Mouse (Mus musculus): ENCODE measurements around the gene Stxbp5. TPM values are rescaled to one million over a fixed set of nuclear protein-coding genes. Genes with fewer than 3 reads are reported as not detected.

The Stxbp5 gene
- total and polyA plus RNA-seq, 3 experiments, result 12.3 to 82.2 (median 19.6) TPM

- H3K27me3 ChIP-seq (ENCODE audit: control insufficient read depth in 1 of 2, insufficient read depth in 2 of 2, low read length in 2 of 2), result no peaks in the 10 kb centered on the region
- no peak overlapping the region for H3K4me3 ChIP-seq (ENCODE audit: control insufficient read depth in 1 of 2, insufficient read depth in 1 of 2, low read depth in 2 of 2, low read length in 2 of 2)
- no peak overlapping the region for H3K9ac ChIP-seq (ENCODE audit: control insufficient read depth, low read depth, low read length, poor library complexity, severe bottlenecking)
- no peak for TF ChIP-seq SMC3 (IDR thresholded peaks at IDR 0.05; ENCODE audit: low read depth, low read length)
- no peak for TF ChIP-seq MYC (IDR thresholded peaks at IDR 0.05; ENCODE audit: low read depth, low read length)
- no peak for TF ChIP-seq MEF2A (IDR thresholded peaks at IDR 0.05; ENCODE audit: extremely low read depth, insufficient replicate concordance, low read depth, low read length, poor library complexity, severe bottlenecking)
- no peak for TF ChIP-seq GATA1 (IDR thresholded peaks at IDR 0.05; ENCODE audit: low read depth, low read length)
- no peak for TF ChIP-seq NRF1 (IDR thresholded peaks at IDR 0.05; ENCODE audit: insufficient read depth, low read depth, low read length, poor library complexity, severe bottlenecking)
- no peak for TF ChIP-seq CHD2 (IDR thresholded peaks at IDR 0.05; ENCODE audit: low read length)
- TF ChIP-seq EP300 (IDR thresholded peaks at IDR 0.05; ENCODE audit: low read depth in 1 of 2, low read length in 2 of 2), result no peak
- TF ChIP-seq BHLHE40 (IDR thresholded peaks at IDR 0.05; ENCODE audit: borderline replicate concordance, low read depth, low read length), result no peak
- no peak for TF ChIP-seq POLR2AphosphoS2 (IDR thresholded peaks at IDR 0.05; ENCODE audit: low read length)
- no peak for TF ChIP-seq TAL1 (IDR thresholded peaks at IDR 0.05; ENCODE audit: low read length)
- TF ChIP-seq UBTF (IDR thresholded peaks at IDR 0.05; ENCODE audit: borderline replicate concordance, insufficient read depth, low read depth, low read length), result no peak
- no peak for TF ChIP-seq E2F4 (IDR thresholded peaks at IDR 0.05; ENCODE audit: borderline replicate concordance, low read depth, low read length)
- TF ChIP-seq CHD1 (IDR thresholded peaks at IDR 0.05; ENCODE audit: low read depth, low read length), result no peak
- no peak for TF ChIP-seq USF1 (IDR thresholded peaks at IDR 0.05; ENCODE audit: low read depth, low read length)
- TF ChIP-seq SIN3A (IDR thresholded peaks at IDR 0.05; ENCODE audit: low read length), result no peak
- TF ChIP-seq HCFC1 (IDR thresholded peaks at IDR 0.05; ENCODE audit: low read depth, low read length), result no peak
- TF ChIP-seq MAFK (IDR thresholded peaks at IDR 0.05; ENCODE audit: borderline replicate concordance, low read depth, low read length), result no peak
- TF ChIP-seq TBP (IDR thresholded peaks at IDR 0.05; ENCODE audit: low read depth, low read length), result no peak
- TF ChIP-seq ZNF384 (IDR thresholded peaks at IDR 0.05; ENCODE audit: low read depth, low read length), result no peak
- DNase-seq (ENCODE audit: low read depth, low spot score), result no peak
- H3K36me3 ChIP-seq (ENCODE audit: control insufficient read depth in 1 of 2, insufficient read depth in 2 of 2, low read length in 2 of 2), result peaks cover 0 to 1% of the 10 kb centered on the region in 2 experiments; a peak in 2 of 4 replicates
- no peak overlapping the region for H3K27ac ChIP-seq (ENCODE audit: control insufficient read depth, low read depth, low read length)
- H3K9me3 ChIP-seq (replicated peaks; ENCODE audit: insufficient read depth, low read length), result no peaks in the 10 kb centered on the region
- peaks cover 1% of the 10 kb centered on the region; the same call in 1 of the 2 replicates for H3K79me2 ChIP-seq (ENCODE audit: control insufficient read depth, insufficient read depth, low read length, poor library complexity)
- no peaks in the 10 kb centered on the region; a peak in 1 of 4 replicates for H3K4me1 ChIP-seq (ENCODE audit: control insufficient read depth in 1 of 2, insufficient read depth in 2 of 2, low read length in 2 of 2)
Observed at GRCm38 (mm10) chr10:9866793-9867579, 33.9 kb downstream of the Stxbp5 start.

GRCm38 (mm10) chr10:9860022-9860421, 40.9 kb downstream of the Stxbp5 start:
- peaks cover 0 to 1% of the 10 kb centered on the region in 2 experiments; a peak in 2 of 4 replicates for H3K36me3 ChIP-seq (ENCODE audit: control insufficient read depth in 1 of 2, insufficient read depth in 2 of 2, low read length in 2 of 2)
- no peaks in the 10 kb centered on the region for H3K79me2 ChIP-seq (ENCODE audit: control insufficient read depth, insufficient read depth, low read length, poor library complexity)

More at GRCm38 (mm10) chr10:9860022-9860421, 40.9 kb downstream of the Stxbp5 start:
- TF ChIP-seq EP300 (IDR thresholded peaks at IDR 0.05; ENCODE audit: low read depth in 1 of 2, low read length in 2 of 2) (no peak), CTCF (IDR thresholded peaks at IDR 0.05 in 2 of 3, conservative IDR thresholded peaks at IDR 0.05 in 1 of 3; ENCODE audit: control insufficient read depth in 1 of 3, insufficient read depth in 1 of 3, low read depth in 2 of 3, low read length in 3 of 3, poor library complexity in 1 of 3, severe bottlenecking in 1 of 3) (no peak), SIN3A (IDR thresholded peaks at IDR 0.05; ENCODE audit: low read length) (no peak), MXI1 (IDR thresholded peaks at IDR 0.05; ENCODE audit: low read depth, low read length) (no peak), USF1 (IDR thresholded peaks at IDR 0.05; ENCODE audit: low read depth, low read length) (no peak), TBP (IDR thresholded peaks at IDR 0.05; ENCODE audit: low read depth, low read length) (no peak), POLR2A (IDR thresholded peaks at IDR 0.05; ENCODE audit: control insufficient read depth in 1 of 2, insufficient read depth in 1 of 2, low read depth in 1 of 2, low read length in 2 of 2, poor library complexity in 1 of 2) (no peak)
- H3K9me3 ChIP-seq (replicated peaks; ENCODE audit: insufficient read depth, low read length), result no peaks in the 10 kb centered on the region
- H3K4me1 ChIP-seq (ENCODE audit: control insufficient read depth in 1 of 2, insufficient read depth in 2 of 2, low read length in 2 of 2), result no peaks in the 10 kb centered on the region
- H3K27ac ChIP-seq (ENCODE audit: control insufficient read depth, low read depth, low read length), result no peak overlapping the region
- DNase-seq (ENCODE audit: low read depth, low spot score), result no peak
- no peak overlapping the region for H3K9ac ChIP-seq (ENCODE audit: control insufficient read depth, low read depth, low read length, poor library complexity, severe bottlenecking)
- H3K4me3 ChIP-seq (ENCODE audit: control insufficient read depth in 1 of 2, insufficient read depth in 1 of 2, low read depth in 2 of 2, low read length in 2 of 2), result no peak overlapping the region
- H3K27me3 ChIP-seq (ENCODE audit: control insufficient read depth in 1 of 2, insufficient read depth in 2 of 2, low read length in 2 of 2), result no peaks in the 10 kb centered on the region

All from MEL (cell line).